Mouse (Mus musculus) CH12.LX (cell line): Measurements from ENCODE around the gene Nemp1. TPM values are rescaled to one million over a fixed set of nuclear protein-coding genes. Genes with fewer than 3 reads are reported as not detected.

Experiments
- DNase-seq: peaks from one replicate; pipeline ENCODE4 v3.0.0-alpha.2; 2013; ENCODE audit errors: extremely low read depth
- H3K27ac ChIP-seq: 2 replicates; pipeline ENCODE4 v1.5.1; 2012; ENCODE audit warnings: low read depth, mild to moderate bottlenecking, control low read depth, moderate library complexity; ENCODE audit not compliant: insufficient read depth
- H3K27me3 ChIP-seq: replicated peaks from 2 replicates; pipeline ENCODE3; 2012; ENCODE audit warnings: inconsistent platforms
- H3K36me3 ChIP-seq, 2 experiments: replicated peaks in 1 of 2; 2 replicates each; pipeline versions ENCODE3 to v1.6.1; 2012; ENCODE audit warnings: inconsistent platforms in 1 of 2, low read length in 1 of 2, mild to moderate bottlenecking in 1 of 2, mixed read lengths in 1 of 2, moderate library complexity in 1 of 2; ENCODE audit not compliant: control insufficient read depth in 1 of 2, insufficient read depth in 1 of 2
- H3K4me1 ChIP-seq, 2 experiments: 2 replicates each; pipeline ENCODE4 v1.6.1; 2012; ENCODE audit warnings: inconsistent platforms in 1 of 2, moderate library complexity in 1 of 2; ENCODE audit not compliant: insufficient read depth in 2 of 2, control insufficient read depth in 1 of 2
- H3K4me2 ChIP-seq: 2 replicates; pipeline ENCODE4 v1.6.1; 2012; ENCODE audit warnings: low read depth, mild to moderate bottlenecking, control low read depth; ENCODE audit not compliant: poor library complexity, insufficient read depth, severe bottlenecking
- H3K4me3 ChIP-seq, 3 experiments: fragments of 150-350 bp in 1 of 3; sonication (generic) in 1 of 3; replicated peaks in 1 of 3; 2 replicates each; pipeline versions ENCODE3 to v1.5.1; 2011 to 2012; ENCODE audit warnings: low read depth in 2 of 3, low read length in 2 of 3, mild to moderate bottlenecking in 2 of 3, moderate library complexity in 2 of 3, control low read depth in 1 of 3, improper control_type of control experiment in 1 of 3, inconsistent platforms in 1 of 3, mixed read lengths in 1 of 3; ENCODE audit not compliant: poor library complexity in 1 of 3
- H3K79me2 ChIP-seq: replicated peaks from 2 replicates; pipeline ENCODE4 v1.6.1; 2012; ENCODE audit warnings: mild to moderate bottlenecking, moderate library complexity; ENCODE audit not compliant: control insufficient read depth, poor library complexity, insufficient read depth, severe bottlenecking; ENCODE audit errors: extremely low read depth
- H3K9ac ChIP-seq: 2 replicates; pipeline ENCODE4 v1.6.1; 2012; ENCODE audit warnings: low read depth, mild to moderate bottlenecking, control low read depth, moderate library complexity; ENCODE audit not compliant: insufficient read depth
- H3K9me3 ChIP-seq: replicated peaks from 2 replicates; pipeline ENCODE3; 2012; ENCODE audit warnings: low read length, inconsistent platforms, mixed read lengths
- BHLHE40 ChIP-seq: IDR thresholded peaks from 2 replicates; pipeline ENCODE4 v1.6.1; 2011; ENCODE audit warnings: mild to moderate bottlenecking, low read depth, low read length, improper control_type of control experiment
- CHD1 ChIP-seq: IDR thresholded peaks from 2 replicates; pipeline ENCODE4 v1.6.1; 2012; ENCODE audit warnings: low read depth, low read length, improper control_type of control experiment, inconsistent platforms
- CTCF ChIP-seq, 2 experiments: IDR thresholded peaks in 1 of 2; conservative IDR thresholded peaks in 1 of 2; 2 replicates each; pipeline ENCODE4 v1.5.1; 2011 to 2012; ENCODE audit warnings: low read depth in 2 of 2, low read length in 2 of 2, improper control_type of control experiment in 1 of 2, inconsistent platforms in 1 of 2, mild to moderate bottlenecking in 1 of 2, moderate library complexity in 1 of 2
- E2F4 ChIP-seq: IDR thresholded peaks from 2 replicates; pipeline ENCODE4 v1.6.1; 2011; ENCODE audit warnings: low read depth, low read length, improper control_type of control experiment; ENCODE audit not compliant: insufficient replicate concordance
- ELF1 ChIP-seq: IDR thresholded peaks from 2 replicates; pipeline ENCODE4 v1.6.1; 2014; ENCODE audit warnings: low read depth, mild to moderate bottlenecking, inconsistent platforms, low read length, improper control_type of control experiment
- EP300 ChIP-seq: IDR thresholded peaks from 2 replicates; pipeline ENCODE4 v1.6.1; 2011; ENCODE audit warnings: low read length, improper control_type of control experiment
- ETS1 ChIP-seq: conservative IDR thresholded peaks from 2 replicates; pipeline ENCODE4 v1.6.1; 2012; ENCODE audit warnings: low read depth, mild to moderate bottlenecking, inconsistent platforms, low read length, improper control_type of control experiment, moderate library complexity
- GABPA ChIP-seq: IDR thresholded peaks from 2 replicates; pipeline ENCODE4 v1.6.1; 2012; ENCODE audit warnings: low read depth, low read length, improper control_type of control experiment, inconsistent platforms; ENCODE audit not compliant: insufficient replicate concordance
- HCFC1 ChIP-seq: IDR thresholded peaks from 2 replicates; pipeline ENCODE4 v1.6.1; 2012; ENCODE audit warnings: low read depth, mild to moderate bottlenecking, inconsistent platforms, low read length, improper control_type of control experiment
- IRF4 ChIP-seq: IDR thresholded peaks from 2 replicates; pipeline ENCODE4 v1.6.1; 2014; ENCODE audit warnings: low read depth, mild to moderate bottlenecking, inconsistent platforms, low read length, improper control_type of control experiment
- JUND ChIP-seq: conservative IDR thresholded peaks from 2 replicates; pipeline ENCODE4 v1.6.1; 2011; ENCODE audit warnings: low read depth, low read length, improper control_type of control experiment
- MAFK ChIP-seq: IDR thresholded peaks from 2 replicates; pipeline ENCODE4 v1.6.1; 2011; ENCODE audit warnings: low read length, improper control_type of control experiment; ENCODE audit not compliant: insufficient replicate concordance
- MAX ChIP-seq: IDR thresholded peaks from 2 replicates; pipeline ENCODE4 v1.6.1; 2011; ENCODE audit warnings: low read length, improper control_type of control experiment
- MAZ ChIP-seq: IDR thresholded peaks from 2 replicates; pipeline ENCODE4 v1.6.1; 2012; ENCODE audit warnings: low read depth, mild to moderate bottlenecking, inconsistent platforms, low read length, improper control_type of control experiment, moderate library complexity
- MEF2A ChIP-seq: IDR thresholded peaks from 2 replicates; pipeline ENCODE4 v1.6.1; 2014; ENCODE audit warnings: low read depth, mild to moderate bottlenecking, inconsistent platforms, low read length, improper control_type of control experiment, borderline replicate concordance
- MXI1 ChIP-seq: IDR thresholded peaks from 2 replicates; pipeline ENCODE4 v1.6.1; 2011; ENCODE audit warnings: mild to moderate bottlenecking, low read depth, low read length, improper control_type of control experiment
- MYC ChIP-seq: IDR thresholded peaks from 2 replicates; pipeline ENCODE4 v1.6.1; 2011; ENCODE audit warnings: low read depth, mild to moderate bottlenecking, improper control_type of control experiment, low read length
- NRF1 ChIP-seq: IDR thresholded peaks from 2 replicates; pipeline ENCODE4 v1.6.1; 2014; ENCODE audit warnings: low read depth, mild to moderate bottlenecking, inconsistent platforms, low read length, improper control_type of control experiment, moderate library complexity
- PAX5 ChIP-seq: IDR thresholded peaks from 2 replicates; pipeline ENCODE4 v1.6.1; 2012; ENCODE audit warnings: low read length, inconsistent platforms, mixed read lengths
- POLR2A ChIP-seq: IDR thresholded peaks from 2 replicates; pipeline ENCODE4 v1.6.1; 2011; ENCODE audit warnings: low read depth, mild to moderate bottlenecking, improper control_type of control experiment, low read length
- POLR2AphosphoS2 ChIP-seq: IDR thresholded peaks from 2 replicates; pipeline ENCODE4 v1.6.1; 2011; ENCODE audit warnings: low read depth, low read length, improper control_type of control experiment
- RAD21 ChIP-seq: IDR thresholded peaks from 2 replicates; pipeline ENCODE4 v1.6.1; 2011; ENCODE audit warnings: low read depth, mild to moderate bottlenecking, low read length, improper control_type of control experiment, moderate library complexity
- RCOR1 ChIP-seq: conservative IDR thresholded peaks from 2 replicates; pipeline ENCODE4 v1.6.1; 2012; ENCODE audit warnings: low read depth, mild to moderate bottlenecking, inconsistent platforms, low read length, improper control_type of control experiment
- SIN3A ChIP-seq: IDR thresholded peaks from 2 replicates; pipeline ENCODE4 v1.6.1; 2012; ENCODE audit warnings: low read length, improper control_type of control experiment, inconsistent platforms
- SMC3 ChIP-seq: IDR thresholded peaks from 2 replicates; pipeline ENCODE4 v1.6.1; 2011; ENCODE audit warnings: low read depth, low read length, improper control_type of control experiment
- TBP ChIP-seq: conservative IDR thresholded peaks from 2 replicates; pipeline ENCODE4 v1.6.1; 2011; ENCODE audit warnings: low read depth, low read length, improper control_type of control experiment
- TCF12 ChIP-seq: IDR thresholded peaks from 2 replicates; pipeline ENCODE4 v1.6.1; 2014; ENCODE audit warnings: low read depth, mild to moderate bottlenecking, inconsistent platforms, low read length, improper control_type of control experiment
- UBTF ChIP-seq: IDR thresholded peaks from 2 replicates; pipeline ENCODE4 v1.6.1; 2012; ENCODE audit warnings: low read depth, mild to moderate bottlenecking, inconsistent platforms, low read length, improper control_type of control experiment, moderate library complexity
- USF1 ChIP-seq: IDR thresholded peaks from 2 replicates; pipeline ENCODE4 v1.6.1; 2014; ENCODE audit warnings: low read depth, mild to moderate bottlenecking, inconsistent platforms, low read length, improper control_type of control experiment
- USF2 ChIP-seq: conservative IDR thresholded peaks from 2 replicates; pipeline ENCODE4 v1.6.1; 2011; ENCODE audit warnings: low read depth, low read length, improper control_type of control experiment
- ZC3H11A ChIP-seq: IDR thresholded peaks from 2 replicates; pipeline ENCODE4 v1.6.1; 2012; ENCODE audit warnings: low read depth, mild to moderate bottlenecking, inconsistent platforms, low read length, improper control_type of control experiment
- ZKSCAN1 ChIP-seq: IDR thresholded peaks from 2 replicates; pipeline ENCODE4 v1.6.1; 2012; ENCODE audit warnings: low read depth, inconsistent platforms, low read length, improper control_type of control experiment, borderline replicate concordance
- ZNF384 ChIP-seq: IDR thresholded peaks from 2 replicates; pipeline ENCODE4 v1.6.1; 2012; ENCODE audit warnings: low read depth, low read length, improper control_type of control experiment, inconsistent platforms
- dilution Hi-C: fragments of 300-500 bp; cut with MboI; formaldehyde crosslinking; loops from 2 replicates; pipeline ENCODE4 v1.14.3; 2020; ENCODE audit warnings: low sequenced_read_pairs; ENCODE audit not compliant: extremely low pct_unique_long_range_greater_than_20kb, extremely low pct_ligation_motif_present
- in situ Hi-C: fragments of 300-500 bp; cut with MboI; formaldehyde crosslinking; loops from 3 replicates; pipeline ENCODE4 v1.14.3; 2019; ENCODE audit warnings: low sequenced_read_pairs, low pct_ligation_motif_present, low pct_unique_long_range_greater_than_20kb, mixed read lengths
- polyA plus RNA-seq: library from polyadenylated mRNA; unstranded; fragments of >175 nt; gene quantifications from 2 replicates; pipeline ENCODE4 v1.2.1, GENCODE M21; 2012; ENCODE audit warnings: low read depth; ENCODE audit not compliant: insufficient read length
- total RNA-seq, 2 experiments: library from RNA; depleted of rRNA; stranded (reverse); fragments of 300-350 nt in 1 of 2; fragments of >200 nt in 1 of 2; gene quantifications; 2 replicates each; pipeline ENCODE4 v1.2.3; 2012 to 2014

The Nemp1 gene
- total and polyA plus RNA-seq, 3 experiments, result 8.3 to 17.4 (median 13.2) TPM

- TF ChIP-seq BHLHE40, result peak; percentile 80
These were observed 24.6 kb upstream of the Nemp1 start (continued) for GRCm38 (mm10) chr10:127641861-127642771.

GRCm38 (mm10) chr10:127642772-127643552, 23.7 kb upstream of the Nemp1 start, which contains the start of gene Stat6:
Gene Stat6, plus strand, starts transcription at chr10:127642986.
- Histone ChIP-seq H3K9ac (peak within 1 kb of the TSS; percentile 91), H3K27me3 (no peaks in the 10 kb centered on the region), H3K27ac (peak within 1 kb of the TSS; percentile 84), H3K36me3 (peaks cover 15 to 29% of the 10 kb centered on the region in 2 experiments), H3K79me2 (peaks cover 16% of the 10 kb centered on the region), H3K4me3 (peak within 1 kb of the TSS; percentile 60 to 86 (median 76)), H3K9me3 (no peaks in the 10 kb centered on the region), H3K4me1 (peaks cover 10 to 32% of the 10 kb centered on the region in 2 experiments), H3K4me2 (peak within 1 kb of the TSS; percentile 80)
- in situ Hi-C loops, result no loop called here
- dilution Hi-C loops, result no loop called here
- peak; percentile 87 for DNase-seq
- TF ChIP-seq CHD1, result no peak
- peak; percentile 72 for TF ChIP-seq POLR2A
- peak; percentile 90 for TF ChIP-seq ELF1
- no peak for TF ChIP-seq PAX5
- TF ChIP-seq MXI1, result peak; percentile 80
- TF ChIP-seq ETS1, result peak; percentile 68
- TF ChIP-seq GABPA, result no peak
- TF ChIP-seq BHLHE40, result peak; percentile 87
- peak; percentile 58 for TF ChIP-seq MEF2A
- 0 out of 2 replicates have a peak, but pooled peaks have one; percentile 63 for TF ChIP-seq RCOR1
- no peak for TF ChIP-seq RAD21
- 0 out of 2 replicates have a peak, but pooled peaks have one; percentile 13 for TF ChIP-seq UBTF
- peak; percentile 37; the same call in 1 of the 2 replicates for TF ChIP-seq MAX
- no peak for TF ChIP-seq USF2
- TF ChIP-seq E2F4, result no peak
- no peak for TF ChIP-seq EP300
- 0 out of 2 replicates have a peak, but pooled peaks have one; percentile 24 for TF ChIP-seq TBP
- no peak for TF ChIP-seq JUND
- no peak for TF ChIP-seq SMC3
- peak; percentile 46 for TF ChIP-seq HCFC1
- TF ChIP-seq POLR2AphosphoS2, result peak; percentile 65; the same call in 1 of the 2 replicates
- TF ChIP-seq USF1, result no peak
- peak; percentile 21; the same call in 1 of the 2 replicates for TF ChIP-seq NRF1
- TF ChIP-seq SIN3A, result peak; percentile 85
- no peak for TF ChIP-seq ZC3H11A
- 0 out of 2 replicates have a peak, but pooled peaks have one; percentile 17 for TF ChIP-seq IRF4
- peak; percentile 83 for TF ChIP-seq MAZ
- TF ChIP-seq ZNF384, result no peak
- no peak for TF ChIP-seq ZKSCAN1
- no peak for TF ChIP-seq MAFK
- TF ChIP-seq MYC, result peak; percentile 46; the same call in 1 of the 2 replicates
- TF ChIP-seq CTCF (conservative IDR thresholded peaks at IDR 0.05 in 1 of 2, IDR thresholded peaks at IDR 0.05 in 1 of 2; ENCODE audit: low read depth in 2 of 2, low read length in 2 of 2), result no peak
- peak; percentile 61; the same call in 1 of the 2 replicates for TF ChIP-seq TCF12
